Mouse (Mus musculus) forebrain, embryonic 14.5 days (tissue): Measurements from ENCODE around the gene Olfr376. TPM values are rescaled to one million over a fixed set of nuclear protein-coding genes. Genes with fewer than 3 reads are reported as not detected.

Experiments
- ATAC-seq: fragments of 200-750 bp; cut with Nextera tagmentation; 2 replicates; pipeline ENCODE4 v1.8.0; 2017; ENCODE audit warnings: mild to moderate bottlenecking, moderate library complexity
- DNase-seq: peaks from one replicate; pipeline ENCODE4 v3.0.0-alpha.2; 2015; ENCODE audit warnings: low spot score
- H3K27ac ChIP-seq: fragments of 300-500 bp; sonication (generic); 2 replicates; pipeline ENCODE4 v1.5.1; 2014; ENCODE audit warnings: low read depth, mild to moderate bottlenecking, control low read depth, low read length, moderate library complexity
- H3K27me3 ChIP-seq: fragments of 300-500 bp; sonication (generic); replicated peaks from 2 replicates; pipeline ENCODE4 v1.6.1; 2014; ENCODE audit warnings: low read length, control low read depth, mixed read lengths; ENCODE audit not compliant: control insufficient read depth, insufficient read depth
- H3K36me3 ChIP-seq: fragments of 300-500 bp; sonication (generic); 2 replicates; pipeline ENCODE4 v1.6.1; 2014; ENCODE audit warnings: low read length, control low read depth; ENCODE audit not compliant: control insufficient read depth, insufficient read depth
- H3K4me1 ChIP-seq: fragments of 300-500 bp; sonication (generic); 2 replicates; pipeline ENCODE4 v1.6.1; 2014; ENCODE audit warnings: antibody characterized with exemption, low read length, control low read depth; ENCODE audit not compliant: control insufficient read depth, insufficient read depth
- H3K4me2 ChIP-seq: fragments of 300-500 bp; sonication (generic); 2 replicates; pipeline ENCODE4 v1.6.1; 2014; ENCODE audit warnings: mild to moderate bottlenecking, control low read depth, low read length
- H3K4me3 ChIP-seq: fragments of 300-500 bp; sonication (generic); 2 replicates; pipeline ENCODE4 v1.5.1; 2014; ENCODE audit warnings: low read depth, low read length, control low read depth
- H3K9ac ChIP-seq: fragments of 300-500 bp; sonication (generic); 2 replicates; pipeline ENCODE4 v1.6.1; 2014; ENCODE audit warnings: mild to moderate bottlenecking, low read length, control low read depth, moderate library complexity
- H3K9me3 ChIP-seq: fragments of 300-500 bp; sonication (generic); replicated peaks from 2 replicates; pipeline ENCODE4 v1.6.1; 2016; ENCODE audit warnings: low read length, control low read depth, mixed read lengths; ENCODE audit not compliant: control insufficient read depth
- polyA plus RNA-seq: library from polyadenylated mRNA; unstranded; fragments of >200 nt; fragmentation: Nextera tagmentation; extraction: Ambion mirVana; gene quantifications from 2 replicates; pipeline ENCODE4 v1.2.1, GENCODE M21; 2014

Olfr376 gene
- polyA plus RNA-seq, 1 experiment from 2014 or later: not detected

DNA sequence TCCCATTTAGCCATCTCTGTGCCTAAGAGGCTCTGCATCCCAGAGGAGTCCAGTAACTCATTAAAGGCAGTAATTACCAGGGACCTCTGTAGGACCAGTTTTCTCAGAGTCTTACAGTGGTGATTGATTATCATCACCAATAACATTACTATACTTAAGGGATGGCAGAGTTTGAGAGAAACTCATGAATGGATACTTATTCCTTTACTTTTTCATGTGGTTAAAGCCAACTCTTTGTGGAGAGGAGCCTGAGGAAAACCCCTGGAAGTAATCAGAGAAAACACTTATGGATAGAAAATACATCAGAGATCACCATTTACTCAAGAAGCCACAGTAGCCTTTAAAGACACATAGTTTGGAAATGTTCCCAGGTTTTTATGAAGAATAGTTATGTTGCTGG is 28.5 kb downstream of the Olfr376 start, which contains the start of gene Olfr1:
TSS of gene Olfr1 (minus strand) at position 101 of the 400 bp plus-strand sequence.
- no peak within 1 kb of the TSS for H3K27ac ChIP-seq
- no peak within 1 kb of the TSS for H3K4me2 ChIP-seq
- DNase-seq (no peak), ATAC-seq (no peak)
- H3K4me1 ChIP-seq: no peaks in the 10 kb centered on the region
- H3K4me3 ChIP-seq: no peak within 1 kb of the TSS
- no peaks in the 10 kb centered on the region for H3K9me3 ChIP-seq
- no peaks in the 10 kb centered on the region for H3K36me3 ChIP-seq
- no peak within 1 kb of the TSS for H3K9ac ChIP-seq
- no peaks in the 10 kb centered on the region for H3K27me3 ChIP-seq

Other genes starting within 250 kb of the Olfr376 start
- gene Haspin, start 233.0 kb upstream of the Olfr376 start, polyA plus RNA-seq: 6.5 and 6.6 TPM in 2 replicates
- gene P2rx5, start 210.8 kb upstream of the Olfr376 start, polyA plus RNA-seq: 0.78 and 0.93 TPM in 2 replicates
- 140 and 163 TPM in 2 replicates for gene Emc6, start 194.2 kb upstream of the Olfr376 start, polyA plus RNA-seq
- gene Tax1bp3, start 194.2 kb upstream of the Olfr376 start, polyA plus RNA-seq: 193 and 203 TPM in 2 replicates
- gene Ctns, start 172.2 kb upstream of the Olfr376 start, polyA plus RNA-seq: 17.6 and 19.7 TPM in 2 replicates
- 1.1 and 1.5 TPM in 2 replicates for gene Shpk, start 171.8 kb upstream of the Olfr376 start, polyA plus RNA-seq
- 0.09 TPM in 1 of 2 replicates, not detected in the other for gene Trpv1, start 137.0 kb upstream of the Olfr376 start, polyA plus RNA-seq
- 0.14 TPM in 1 of 2 replicates, not detected in the other for gene Trpv3, start 103.9 kb upstream of the Olfr376 start, polyA plus RNA-seq
- 0.74 and 0.91 TPM in 2 replicates for gene Aspa, start 41.6 kb upstream of the Olfr376 start, polyA plus RNA-seq
- not detected in 2 replicates for gene Gm49340, start 41.5 kb upstream of the Olfr376 start, polyA plus RNA-seq
- gene Spata22, start 41.5 kb upstream of the Olfr376 start, polyA plus RNA-seq: not detected in 2 replicates
- gene Olfr20, start 20.5 kb upstream of the Olfr376 start, polyA plus RNA-seq: not detected in 2 replicates
- gene Olfr1, start 28.4 kb downstream of the Olfr376 start, polyA plus RNA-seq: not detected in 2 replicates
- gene Olfr378, start 57.2 kb downstream of the Olfr376 start, polyA plus RNA-seq: not detected in 2 replicates
- gene Olfr380, start 86.3 kb downstream of the Olfr376 start, polyA plus RNA-seq: not detected in 2 replicates
- gene Olfr381, start 120.4 kb downstream of the Olfr376 start, polyA plus RNA-seq: not detected in 2 replicates
- not detected in 2 replicates for gene Olfr382, start 146.0 kb downstream of the Olfr376 start, polyA plus RNA-seq
- gene Olfr385, start 221.8 kb downstream of the Olfr376 start, polyA plus RNA-seq: not detected in 2 replicates
- not detected in 2 replicates for gene Olfr384, start 227.3 kb downstream of the Olfr376 start, polyA plus RNA-seq